Mouse (Mus musculus) C2C12 (cell line): ENCODE measurements at regions not wholly inside any gene's neighbourhood (a gene's known extent, or its start where the extent isn't known, plus 50 kb on each side); places are given as distances from the start of the nearest gene placed in this dataset.

Experiments
- CEBPB ChIP-seq: IDR thresholded peaks from one replicate; pipeline ENCODE4 v1.6.1; 2011; ENCODE audit warnings: low read depth, mild to moderate bottlenecking, control low read depth, moderate library complexity
- CTCF ChIP-seq: IDR thresholded peaks from one replicate; pipeline ENCODE4 v1.5.1; 2011; ENCODE audit not compliant: control insufficient read depth, insufficient read depth, insufficient read length
- MAX ChIP-seq: IDR thresholded peaks from one replicate; pipeline ENCODE4 v1.6.1; 2011; ENCODE audit warnings: mild to moderate bottlenecking, control low read depth

DNA sequence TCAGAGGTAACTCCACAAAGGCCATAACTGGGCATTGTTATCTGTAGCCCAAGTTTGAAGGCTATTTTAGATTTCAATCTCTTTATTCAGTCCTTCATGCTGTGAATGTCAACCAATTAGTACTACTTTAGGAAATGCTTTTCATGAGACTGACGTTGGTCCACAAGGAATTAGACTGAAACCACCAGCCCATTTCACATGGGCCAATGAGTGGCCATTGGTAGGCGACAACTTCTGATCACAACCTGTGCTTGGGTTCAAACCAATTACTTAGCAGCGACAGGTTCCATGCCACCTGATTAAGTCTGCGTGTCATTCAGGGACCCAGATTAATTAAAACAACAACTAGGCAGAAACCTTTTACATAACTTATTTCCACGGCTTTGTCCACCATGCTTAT is 126.9 kb upstream of the Tenm3 start:
- TF ChIP-seq MAX, result no peak
- no peak for TF ChIP-seq CTCF
- TF ChIP-seq CEBPB, result no peak
